Mouse (Mus musculus) G1E (cell line): ENCODE data around the gene Mfsd14b.

Experiments used
- CTCF ChIP-seq: IDR thresholded peaks from 2 replicates; pipeline ENCODE4 v1.5.1; 2012; ENCODE audit warnings: low read depth, low read length, inconsistent platforms, mixed read lengths
- POLR2AphosphoS5 ChIP-seq: IDR thresholded peaks from 2 replicates; pipeline ENCODE4 v1.6.1; 2012; ENCODE audit warnings: low read depth, low read length, inconsistent platforms; ENCODE audit not compliant: insufficient replicate concordance
- TAL1 ChIP-seq: conservative IDR thresholded peaks from 2 replicates; pipeline ENCODE4 v1.6.1; 2012; ENCODE audit warnings: low read depth, low read length, inconsistent platforms, mixed read lengths

DNA sequence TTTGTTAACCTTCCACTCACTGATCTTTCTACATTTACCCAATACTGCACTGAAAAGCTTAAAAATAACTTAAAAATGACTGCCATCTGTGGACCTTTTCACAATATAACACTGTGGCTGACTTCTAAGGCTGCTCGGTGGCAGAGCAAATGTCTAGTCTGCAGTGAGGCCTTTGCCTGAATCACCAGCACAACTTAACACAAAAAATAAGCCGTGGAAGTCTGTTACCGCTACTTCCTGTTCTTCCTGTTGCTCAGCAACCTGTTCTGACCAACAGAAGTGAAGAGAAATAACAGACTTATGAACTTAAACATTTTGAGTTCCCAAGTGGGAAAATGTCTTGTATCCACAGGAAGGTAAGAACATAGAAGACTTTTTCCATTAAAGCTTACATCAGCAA, 11.5 kb downstream of the Mfsd14b start:
- TF ChIP-seq CTCF (no peak), POLR2AphosphoS5 (no peak), TAL1 (no peak)
